Mouse (Mus musculus) thymus, adult 2 months (tissue): Measurements from ENCODE around the gene Ush1g.

Source experiments
- CTCF ChIP-seq: fragments of 200-500 bp; IDR thresholded peaks from 2 replicates; pipeline ENCODE4 v1.5.1; 2012; ENCODE audit warnings: mild to moderate bottlenecking, control low read depth, low read length, moderate library complexity, borderline replicate concordance; ENCODE audit not compliant: control insufficient read depth, poor library complexity, insufficient read depth; ENCODE audit errors: extremely low read depth
- POLR2A ChIP-seq: fragments of 200-500 bp; IDR thresholded peaks from 2 replicates; pipeline ENCODE4 v1.6.1; 2012; ENCODE audit warnings: mild to moderate bottlenecking, low read length, control low read depth, moderate library complexity; ENCODE audit not compliant: control insufficient read depth, poor library complexity, insufficient read depth; ENCODE audit errors: extremely low read depth

GRCm38 (mm10) chr11:115286201-115286993, 35.4 kb downstream of the Ush1g start:
- no peak for TF ChIP-seq POLR2A
- TF ChIP-seq CTCF, result no peak
